Mouse (Mus musculus) midbrain, embryonic 12.5 days (tissue): Measurements from ENCODE around the gene Atg9a. TPM values are rescaled to one million over a fixed set of nuclear protein-coding genes. Genes with fewer than 3 reads are reported as not detected.

Source experiments
- ATAC-seq: fragments of 200-750 bp; cut with Nextera tagmentation; 2 replicates; pipeline ENCODE4 v1.8.0; 2017; ENCODE audit warnings: low read depth, moderate TSS enrichment, moderate library complexity; ENCODE audit not compliant: low FRiP score
- H3K27ac ChIP-seq: fragments of 300-500 bp; sonication (generic); replicated peaks from 2 replicates; pipeline ENCODE4 v1.5.1; 2016; ENCODE audit warnings: mild to moderate bottlenecking
- H3K27me3 ChIP-seq: fragments of 300-500 bp; sonication (generic); 2 replicates; pipeline ENCODE4 v1.6.1; 2016; ENCODE audit warnings: mild to moderate bottlenecking
- H3K36me3 ChIP-seq: fragments of 300-500 bp; sonication (generic); 2 replicates; pipeline ENCODE4 v1.6.1; 2016
- H3K4me1 ChIP-seq: fragments of 300-500 bp; sonication (generic); 2 replicates; pipeline ENCODE4 v1.6.1; 2016
- H3K4me2 ChIP-seq: fragments of 300-500 bp; sonication (generic); replicated peaks from 2 replicates; pipeline ENCODE4 v1.6.1; 2016; ENCODE audit warnings: mild to moderate bottlenecking, moderate library complexity
- H3K4me3 ChIP-seq: fragments of 300-500 bp; sonication (generic); 2 replicates; pipeline ENCODE4 v1.5.1; 2016; ENCODE audit warnings: mild to moderate bottlenecking
- H3K9ac ChIP-seq: fragments of 300-500 bp; sonication (generic); replicated peaks from 2 replicates; pipeline ENCODE4 v1.6.1; 2016; ENCODE audit warnings: mild to moderate bottlenecking, moderate library complexity
- H3K9me3 ChIP-seq: fragments of 300-500 bp; sonication (generic); 2 replicates; pipeline ENCODE4 v1.6.1; 2016; ENCODE audit warnings: mild to moderate bottlenecking
- WGBS: fragments of 180-500 bp; shearing (Covaris S2); methylation state at CpG from one replicate; pipeline ENCODE4 v1.1.7; 2016; 5-methylcytosine and 5-hydroxymethylcytosine counted together
- polyA plus RNA-seq: library from polyadenylated mRNA; unstranded; fragments of >200 nt; fragmentation: Nextera tagmentation; extraction: Ambion mirVana; gene quantifications from 2 replicates; pipeline ENCODE4 v1.2.1, GENCODE M21; 2016

Atg9a gene
- polyA plus RNA-seq, 1 experiment from 2014 or later: 35.5 TPM

DNA sequence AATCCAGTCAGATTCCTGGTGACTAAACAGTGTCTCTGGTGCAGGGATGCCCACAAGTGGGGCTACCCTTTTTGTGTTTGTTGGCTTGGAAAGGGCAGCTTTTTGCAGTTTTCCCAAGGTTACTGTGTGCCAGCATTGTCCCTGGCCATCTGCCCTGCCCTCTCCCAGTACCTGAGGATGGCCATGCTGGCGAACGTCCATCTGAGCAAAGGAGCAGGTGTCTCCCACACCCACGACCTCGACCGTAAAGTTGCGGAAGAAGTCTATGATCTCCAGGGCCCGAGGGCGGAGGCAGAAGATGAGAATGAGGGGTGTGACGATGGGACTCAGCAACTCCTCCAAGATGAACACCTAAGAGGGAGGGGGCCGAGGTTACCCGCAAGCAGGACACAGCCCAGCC lies 6.5 kb downstream of the Atg9a start:
- Histone ChIP-seq H3K4me3 (no peak overlapping the region), H3K4me1 (0 out of 2 replicates have a peak, but pooled peaks cover 11% of the 10 kb centered on the region), H3K4me2 (no peak overlapping the region), H3K36me3 (peaks cover 65% of the 10 kb centered on the region), H3K9ac (no peak overlapping the region), H3K27me3 (no peaks in the 10 kb centered on the region), H3K27ac (no peak overlapping the region), H3K9me3 (no peaks in the 10 kb centered on the region)
- 94% methylated on average over 11 of the region's 11 CpGs for WGBS
- no peak for ATAC-seq

DNA sequence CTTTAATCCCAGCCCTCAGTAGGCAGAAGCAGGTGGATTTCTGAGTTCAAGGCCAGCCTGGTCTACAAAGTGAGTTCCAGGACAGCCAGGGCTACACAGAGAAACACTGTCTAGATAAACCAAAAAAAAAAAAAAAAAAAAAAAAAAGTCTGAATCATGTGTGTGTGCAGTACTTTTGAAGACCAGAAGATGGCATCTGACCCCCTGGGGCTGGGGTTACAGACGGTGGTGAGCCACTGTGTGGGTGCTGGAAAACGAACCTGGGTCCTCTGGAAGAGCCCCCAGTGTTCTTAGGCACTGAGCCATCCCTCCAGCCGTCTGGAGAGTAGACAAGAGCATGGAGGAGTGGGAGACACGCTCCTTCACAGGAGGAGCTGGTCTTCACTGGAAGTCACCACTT lies 9.8 kb downstream of the Atg9a start:
- Histone ChIP-seq H3K9me3 (no peaks in the 10 kb centered on the region), H3K4me3 (no peak overlapping the region), H3K27ac (no peak overlapping the region), H3K36me3 (peaks cover 57% of the 10 kb centered on the region), H3K27me3 (no peaks in the 10 kb centered on the region), H3K4me2 (no peak overlapping the region), H3K4me1 (peaks cover 23% of the 10 kb centered on the region), H3K9ac (no peak overlapping the region)
- 75% methylated on average over 4 of the region's 4 CpGs for WGBS
- no peak for ATAC-seq

DNA sequence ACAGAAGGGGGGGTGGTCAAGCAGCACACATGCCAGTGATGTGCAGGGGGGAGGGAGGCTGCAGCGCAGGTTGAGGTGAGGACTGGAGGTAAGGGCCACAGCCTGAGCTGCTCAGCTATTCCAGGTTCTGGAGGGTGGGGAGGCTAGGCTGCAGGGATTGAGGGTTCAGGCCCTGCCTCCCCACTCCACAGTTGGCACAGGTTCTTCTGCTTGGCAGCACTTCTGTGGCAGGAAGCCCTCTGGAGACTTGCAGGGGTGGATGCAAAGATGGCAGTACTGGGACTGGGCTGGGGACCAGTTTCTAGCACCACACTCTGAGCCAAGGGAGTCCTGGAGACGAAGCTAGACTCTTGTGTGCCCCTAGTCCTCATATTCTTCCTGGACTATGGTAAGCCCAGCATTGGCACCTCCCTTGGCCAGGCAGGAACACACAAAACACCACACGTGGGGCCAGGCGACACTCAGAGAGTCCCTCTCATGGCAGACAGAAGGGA lies 10.6 kb downstream of the Atg9a start:
- no peak for ATAC-seq
- 84% methylated on average over 4 of the region's 4 CpGs for WGBS
- no peak overlapping the region for H3K9ac ChIP-seq
- H3K4me2 ChIP-seq: no peak overlapping the region
- H3K4me3 ChIP-seq: no peak overlapping the region
- peaks cover 23% of the 10 kb centered on the region for H3K4me1 ChIP-seq
- no peaks in the 10 kb centered on the region for H3K27me3 ChIP-seq
- no peak overlapping the region for H3K27ac ChIP-seq
- H3K36me3 ChIP-seq: peaks cover 56% of the 10 kb centered on the region
- no peaks in the 10 kb centered on the region for H3K9me3 ChIP-seq

DNA sequence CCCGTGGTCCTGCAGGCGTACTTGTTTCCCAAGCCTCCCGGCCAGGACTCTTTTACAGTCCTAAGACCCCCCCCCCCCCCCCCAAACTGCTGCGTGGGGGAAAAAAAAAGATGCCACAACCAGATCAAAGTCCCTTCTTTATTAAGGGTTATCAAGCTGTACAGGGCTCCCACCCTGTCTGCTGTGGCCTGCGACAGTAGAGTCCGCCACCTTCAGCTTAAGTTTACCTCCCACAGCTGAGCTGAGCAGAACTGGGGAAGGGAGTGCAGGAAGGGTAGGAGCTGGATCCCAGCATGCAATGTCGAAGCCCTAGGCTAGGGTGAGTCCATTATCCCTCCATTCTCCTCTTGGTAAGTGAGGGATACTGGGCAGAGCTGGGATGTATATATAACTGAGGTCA lies 11.3 kb downstream of the Atg9a start:
- ATAC-seq: peak; percentile 21; the same call in 1 of the 2 replicates
- H3K27me3 ChIP-seq: no peaks in the 10 kb centered on the region
- no peak overlapping the region for H3K27ac ChIP-seq
- peak overlapping the region; percentile 99 for H3K4me2 ChIP-seq
- H3K9ac ChIP-seq: no peak overlapping the region
- no peaks in the 10 kb centered on the region for H3K9me3 ChIP-seq
- H3K4me1 ChIP-seq: peaks cover 23% of the 10 kb centered on the region
- peak overlapping the region; percentile 61 for H3K4me3 ChIP-seq
- WGBS: 49% methylated on average over 6 of the region's 7 CpGs
- peaks cover 54% of the 10 kb centered on the region for H3K36me3 ChIP-seq

DNA sequence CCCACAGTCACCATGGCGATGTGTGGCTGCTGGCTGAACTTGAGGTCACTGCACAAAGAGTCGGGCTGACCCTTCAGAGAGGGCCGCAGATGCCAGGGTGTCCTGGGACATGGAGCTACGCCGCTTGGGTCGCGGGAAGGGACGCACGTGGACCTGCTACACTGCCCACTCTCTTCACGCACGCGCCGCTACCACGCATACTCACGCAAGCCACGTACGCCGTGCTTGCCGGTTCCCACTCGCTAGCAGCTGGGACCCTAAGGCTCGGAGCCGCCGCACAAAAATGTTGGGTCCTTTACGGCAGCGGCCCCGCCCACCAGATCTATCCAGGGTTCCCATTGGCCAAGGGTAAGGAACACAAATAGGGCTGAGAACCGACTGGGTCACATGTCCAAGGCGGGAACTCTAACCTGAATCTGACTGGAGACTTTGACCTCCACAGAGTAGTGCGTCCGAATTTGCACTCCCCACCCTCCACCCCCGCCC lies 11.8 kb downstream of the Atg9a start, which contains the start of gene Abcb6:
Abcb6 (minus strand) TSS at position 288 of the 486 bp plus-strand sequence.
- H3K9ac ChIP-seq: peak within 1 kb of the TSS; percentile 71
- WGBS: under 1% methylated on average over 31 of the region's 31 CpGs
- H3K4me2 ChIP-seq: peak within 1 kb of the TSS; percentile 99
- H3K4me3 ChIP-seq: peak within 1 kb of the TSS; percentile 61
- H3K36me3 ChIP-seq: peaks cover 54% of the 10 kb centered on the region
- peaks cover 23% of the 10 kb centered on the region for H3K4me1 ChIP-seq
- no peaks in the 10 kb centered on the region for H3K9me3 ChIP-seq
- H3K27me3 ChIP-seq: no peaks in the 10 kb centered on the region
- ATAC-seq: peak; percentile 93
- H3K27ac ChIP-seq: peak within 1 kb of the TSS; percentile 63

DNA sequence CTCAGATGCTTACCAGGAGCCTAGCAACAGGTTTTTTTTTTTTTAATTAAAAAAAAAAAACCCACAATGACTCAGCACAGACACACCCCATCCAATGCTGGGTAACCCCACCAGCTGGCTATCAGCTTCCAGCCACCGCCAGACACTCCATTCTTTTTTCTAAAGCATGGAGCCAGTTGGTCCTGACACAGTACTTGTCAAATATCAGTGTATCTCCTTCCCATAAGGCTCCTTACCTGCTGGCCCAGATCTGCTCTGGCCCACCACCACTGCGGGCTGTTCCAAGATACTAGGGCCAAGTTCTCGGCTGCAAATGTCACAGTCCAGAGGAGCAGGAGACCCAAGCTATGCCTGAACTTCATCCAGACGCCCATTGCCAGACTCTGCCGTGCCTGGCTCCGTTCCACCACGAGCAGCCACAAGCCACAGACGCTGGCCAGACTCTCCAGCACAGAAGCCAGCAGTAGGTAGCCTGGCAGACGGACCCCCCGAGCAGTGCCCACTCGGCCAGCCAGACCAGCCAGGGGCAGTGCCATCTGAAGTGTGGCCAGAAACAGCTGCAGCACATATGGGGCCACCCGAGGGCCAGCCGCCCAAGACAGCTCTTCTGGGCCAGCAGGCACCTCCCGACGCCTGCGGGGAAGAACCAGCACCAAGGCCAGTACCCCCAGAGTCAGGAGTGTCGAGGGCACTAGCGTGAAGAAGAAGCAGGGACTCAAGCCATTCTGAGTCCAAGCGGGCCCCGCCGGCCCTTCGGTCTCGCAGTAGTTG lies 12.5 kb downstream of the Atg9a start:
- Histone ChIP-seq H3K4me2 (peak overlapping the region; percentile 99), H3K9ac (peak overlapping the region; percentile 71), H3K4me3 (peak overlapping the region; percentile 61), H3K4me1 (peaks cover 23% of the 10 kb centered on the region), H3K36me3 (peaks cover 54% of the 10 kb centered on the region), H3K27ac (peak overlapping the region; percentile 63), H3K27me3 (no peaks in the 10 kb centered on the region), H3K9me3 (no peaks in the 10 kb centered on the region)
- WGBS: 12% methylated on average over 23 of the region's 23 CpGs
- ATAC-seq: peak; percentile 50; the same call in 1 of the 2 replicates

DNA sequence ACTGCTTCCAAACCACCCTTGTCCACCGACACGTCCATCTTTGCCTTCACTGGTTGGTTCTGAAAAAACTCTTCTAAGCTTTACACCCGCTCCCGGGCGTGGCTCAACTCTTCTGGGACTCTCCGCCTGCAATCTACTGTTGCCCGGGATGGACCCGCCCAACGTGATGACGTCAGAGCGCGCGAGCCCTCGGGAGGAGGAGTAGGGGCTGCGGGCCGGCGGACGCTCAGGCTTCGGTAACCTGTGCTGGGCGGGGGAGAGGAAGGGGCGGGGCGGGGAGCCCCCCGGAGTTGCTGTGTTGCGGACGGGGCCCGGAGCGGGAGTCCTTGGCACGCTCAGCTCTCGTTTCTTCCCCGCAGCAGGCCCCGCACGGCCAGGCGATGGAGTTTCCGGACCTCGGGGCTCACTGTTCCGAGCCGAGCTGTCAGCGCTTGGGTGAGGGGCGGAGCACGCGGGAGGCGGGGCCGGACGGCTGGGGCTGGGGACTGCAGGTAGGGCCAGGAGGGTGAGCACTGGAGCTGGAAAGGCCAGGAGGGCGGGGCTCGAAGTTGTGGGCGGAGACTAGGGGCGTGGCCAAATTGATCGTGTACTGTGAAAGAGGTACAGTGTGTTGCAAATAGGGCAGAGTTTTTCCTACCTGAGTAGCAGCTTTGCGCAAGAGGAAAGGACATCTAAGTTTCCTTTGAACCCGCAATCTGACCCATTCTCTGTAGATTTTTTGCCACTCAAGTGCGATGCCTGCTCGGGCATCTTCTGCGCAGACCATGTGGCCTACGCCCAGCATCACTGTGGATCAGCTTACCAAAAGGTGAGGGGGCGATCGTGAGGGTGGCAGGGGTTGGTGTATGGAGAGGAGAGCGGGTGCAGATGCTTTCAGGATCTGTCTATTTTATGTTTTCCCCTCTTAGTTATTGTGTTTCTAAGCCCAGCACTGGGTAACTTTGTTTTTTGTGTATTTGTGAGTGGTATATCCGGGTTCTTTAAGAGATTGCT lies 23.2 kb downstream of the Atg9a start, which contains the start of gene Zfand2b:
Zfand2b (plus strand) TSS at position 175 of the 993 bp plus-strand sequence.
- peak; percentile 96 for ATAC-seq
- H3K4me3 ChIP-seq: peak within 1 kb of the TSS; percentile 60
- H3K36me3 ChIP-seq: peaks cover 40% of the 10 kb centered on the region
- no peaks in the 10 kb centered on the region for H3K27me3 ChIP-seq
- H3K4me2 ChIP-seq: peak within 1 kb of the TSS; percentile 65
- under 1% methylated on average over 59 of the region's 59 CpGs for WGBS
- peaks cover 10% of the 10 kb centered on the region for H3K4me1 ChIP-seq
- H3K9me3 ChIP-seq: no peaks in the 10 kb centered on the region
- peak within 1 kb of the TSS; percentile 79 for H3K27ac ChIP-seq
- H3K9ac ChIP-seq: peak within 1 kb of the TSS; percentile 52

DNA sequence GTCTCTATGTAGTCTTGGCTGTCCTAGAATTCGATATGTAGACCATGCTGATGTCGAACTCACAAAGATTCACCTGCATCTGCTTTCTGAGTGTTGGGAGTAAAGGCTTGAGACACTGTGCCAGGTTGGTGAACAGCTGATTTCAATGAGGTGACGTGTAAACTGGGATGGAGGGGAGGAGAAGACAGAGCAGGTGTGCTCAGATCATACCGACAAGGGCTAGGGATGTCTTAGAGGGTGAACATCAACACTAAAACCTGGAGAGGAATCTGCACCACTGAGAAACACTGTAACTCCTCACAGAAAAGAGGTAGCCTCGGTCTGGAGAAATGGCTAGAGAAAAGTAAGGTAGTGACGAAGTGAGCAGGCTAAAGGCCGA lies 23.9 kb downstream of the Atg9a start:
- peaks cover 10% of the 10 kb centered on the region for H3K4me1 ChIP-seq
- no peak overlapping the region; the same call in 1 of the 2 replicates for H3K9ac ChIP-seq
- peaks cover 33% of the 10 kb centered on the region for H3K36me3 ChIP-seq
- ATAC-seq: peak; percentile 42
- no peaks in the 10 kb centered on the region for H3K27me3 ChIP-seq
- H3K4me3 ChIP-seq: peak overlapping the region; percentile 60
- WGBS: 11% methylated on average over 7 of the region's 7 CpGs
- no peaks in the 10 kb centered on the region for H3K9me3 ChIP-seq
- peak overlapping the region; percentile 65 for H3K4me2 ChIP-seq
- H3K27ac ChIP-seq: 0 out of 2 replicates have a peak overlapping the region, but pooled peaks have one; percentile 79

DNA sequence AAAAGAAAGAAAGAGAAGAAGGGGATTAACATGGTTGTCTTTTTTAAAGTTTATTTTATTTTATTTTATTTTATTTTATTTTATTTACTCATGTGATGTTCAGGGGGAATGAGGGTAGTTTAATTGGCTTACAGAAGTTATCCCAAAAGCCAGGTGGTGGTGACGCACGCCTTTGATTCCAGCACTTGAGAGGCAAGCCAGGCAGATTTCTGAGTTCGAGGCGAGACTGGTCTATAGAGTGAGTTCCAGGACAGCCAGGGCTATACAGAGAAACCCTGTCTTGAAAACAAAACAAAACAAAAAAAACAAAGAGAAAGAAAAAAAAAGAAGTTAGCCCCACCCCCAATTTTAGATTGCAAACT lies 31.8 kb downstream of the Atg9a start:
- ATAC-seq: no peak
- no peaks in the 10 kb centered on the region for H3K9me3 ChIP-seq
- no peaks in the 10 kb centered on the region for H3K36me3 ChIP-seq
- H3K4me1 ChIP-seq: no peaks in the 10 kb centered on the region
- no peak overlapping the region for H3K27ac ChIP-seq
- no peak overlapping the region for H3K4me2 ChIP-seq
- H3K9ac ChIP-seq: no peak overlapping the region
- H3K27me3 ChIP-seq: no peaks in the 10 kb centered on the region
- 83% methylated on average over 4 of the region's 4 CpGs for WGBS
- no peak overlapping the region for H3K4me3 ChIP-seq

DNA sequence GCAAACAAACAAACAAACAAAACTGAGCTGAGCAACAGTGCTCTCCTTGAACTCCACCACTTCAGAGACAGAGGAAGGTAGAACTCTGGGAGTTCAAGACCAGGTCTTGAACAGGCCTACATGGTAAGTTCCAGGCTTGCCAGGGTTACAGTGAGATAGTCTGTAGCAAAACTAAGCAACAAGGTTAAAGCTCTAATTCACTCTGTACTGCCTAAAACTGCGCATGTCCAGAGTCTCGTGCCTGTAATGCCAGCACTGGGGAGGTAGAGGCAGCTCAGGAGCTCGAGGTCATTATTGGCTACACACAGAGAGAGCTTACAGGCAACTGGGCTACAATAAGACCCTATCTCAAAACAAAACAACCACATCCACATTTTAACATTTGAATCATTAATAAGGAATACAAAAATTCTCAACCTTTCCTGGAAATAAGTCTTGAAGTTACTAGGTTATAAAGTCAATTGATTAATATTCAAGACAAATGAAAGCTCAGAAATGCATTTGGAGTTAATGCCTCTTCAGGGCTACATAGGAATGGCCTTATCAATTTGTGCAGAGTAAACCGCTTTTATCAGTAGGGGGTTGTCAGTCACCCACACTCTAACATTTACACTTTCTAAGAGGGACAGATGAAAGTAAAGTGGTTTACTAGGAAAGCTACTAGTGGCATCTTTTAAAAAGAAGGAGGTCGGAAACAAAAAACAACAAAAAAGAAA lies 32.3 kb downstream of the Atg9a start:
- WGBS: 72% methylated on average over 5 of the region's 5 CpGs
- Histone ChIP-seq H3K4me3 (no peak overlapping the region), H3K9me3 (no peaks in the 10 kb centered on the region), H3K4me1 (no peaks in the 10 kb centered on the region), H3K27ac (no peak overlapping the region), H3K4me2 (no peak overlapping the region), H3K27me3 (no peaks in the 10 kb centered on the region), H3K9ac (no peak overlapping the region), H3K36me3 (no peaks in the 10 kb centered on the region)
- ATAC-seq: no peak

DNA sequence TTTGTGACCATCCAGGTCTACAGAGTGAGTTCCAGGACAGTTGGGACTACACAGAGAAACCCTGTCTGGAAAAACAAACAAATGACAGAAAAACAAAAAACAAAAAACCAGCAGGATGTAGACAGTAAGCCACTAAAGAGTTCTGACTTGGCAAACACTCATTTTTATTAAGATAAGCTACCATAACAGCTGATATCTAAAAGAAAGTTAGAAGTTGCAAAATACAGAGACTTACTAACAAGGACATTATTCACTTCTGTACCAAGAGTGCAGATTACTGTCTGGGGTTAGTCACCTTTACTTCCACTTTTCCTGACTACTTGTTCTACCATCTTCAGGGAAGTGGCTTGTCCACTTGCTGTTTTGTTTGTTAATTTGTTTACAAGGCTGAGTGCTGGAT lies 33.0 kb downstream of the Atg9a start:
- no peak for ATAC-seq

More for the DNA sequence above, 33.0 kb downstream of the Atg9a start:
- Histone ChIP-seq H3K9ac (no peak overlapping the region), H3K4me2 (no peak overlapping the region), H3K9me3 (no peaks in the 10 kb centered on the region), H3K36me3 (no peaks in the 10 kb centered on the region), H3K4me1 (no peaks in the 10 kb centered on the region), H3K4me3 (no peak overlapping the region), H3K27ac (no peak overlapping the region), H3K27me3 (no peaks in the 10 kb centered on the region)
